Mouse (Mus musculus) cerebellum, adult 2 months (tissue): Measurements from ENCODE around the gene B3gnt8. TPM values are rescaled to one million over a fixed set of nuclear protein-coding genes. Genes with fewer than 3 reads are reported as not detected.

Experiments used
- DNase-seq, 2 experiments: peaks; one replicate each; pipeline ENCODE4 v3.0.0; 2021
- H3K27ac ChIP-seq: fragments of 200-500 bp; 2 replicates; pipeline ENCODE4 v1.5.1; 2012; ENCODE audit warnings: low read length, control low read depth, inconsistent platforms; ENCODE audit not compliant: insufficient read depth
- H3K27me3 ChIP-seq: fragments of 200-500 bp; 2 replicates; pipeline ENCODE4 v1.6.1; 2012; ENCODE audit warnings: inconsistent platforms, mild to moderate bottlenecking, low read length, moderate library complexity; ENCODE audit not compliant: control insufficient read depth, insufficient read depth
- H3K4me1 ChIP-seq: fragments of 200-500 bp; 2 replicates; pipeline ENCODE4 v1.6.1; 2011; ENCODE audit warnings: low read length; ENCODE audit not compliant: control insufficient read depth, insufficient read depth
- H3K4me3 ChIP-seq: fragments of 200-500 bp; replicated peaks from 2 replicates; pipeline ENCODE3; 2011; ENCODE audit warnings: mild to moderate bottlenecking, low read depth, low read length, control low read depth; ENCODE audit not compliant: insufficient read depth
- CTCF ChIP-seq: fragments of 200-500 bp; IDR thresholded peaks from 2 replicates; pipeline ENCODE4 v1.5.1; 2011; ENCODE audit warnings: low read depth, mild to moderate bottlenecking, control low read depth, low read length, moderate library complexity, borderline replicate concordance; ENCODE audit not compliant: insufficient read depth
- POLR2A ChIP-seq: fragments of 200-500 bp; IDR thresholded peaks from 2 replicates; pipeline ENCODE4 v1.6.1; 2011; ENCODE audit warnings: low read length, control low read depth, borderline replicate concordance; ENCODE audit not compliant: insufficient read depth
- WGBS: fragments of 180-500 bp; shearing (Covaris S2); methylation state at CpG from one replicate; pipeline ENCODE4 v1.1.7; 2018; 5-methylcytosine and 5-hydroxymethylcytosine counted together
- polyA plus RNA-seq: library from polyadenylated mRNA; depleted of rRNA; stranded (reverse); fragments of >200 nt; gene quantifications from 2 replicates; pipeline ENCODE4 v1.2.3, GENCODE M21; 2012

Gene B3gnt8
- polyA plus RNA-seq, 1 experiment, result 0.52 TPM

GRCm38 (mm10) chr7:25623857-25624370 lies 2.5 kb upstream of the B3gnt8 start:
- H3K27ac ChIP-seq, result no peak overlapping the region
- no peaks in the 10 kb centered on the region for H3K27me3 ChIP-seq
- 18% methylated on average over 11 of the region's 11 CpGs for WGBS
- H3K4me1 ChIP-seq, result peaks cover 27% of the 10 kb centered on the region
- H3K4me3 ChIP-seq, result no peak overlapping the region
- TF ChIP-seq CTCF (no peak), POLR2A (no peak)
- peak; percentile 63 to 71 for DNase-seq

GRCm38 (mm10) chr7:25624851-25625250 lies 1.6 kb upstream of the B3gnt8 start:
- no peak overlapping the region for H3K4me3 ChIP-seq
- no peak overlapping the region for H3K27ac ChIP-seq
- 35% methylated on average over 5 of the region's 5 CpGs for WGBS
- no peaks in the 10 kb centered on the region for H3K27me3 ChIP-seq
- TF ChIP-seq CTCF, result no peak
- TF ChIP-seq POLR2A, result no peak
- DNase-seq, result peak in 1 of 2 experiments; percentile 17
- H3K4me1 ChIP-seq, result peaks cover 33% of the 10 kb centered on the region

- peak in 1 of 2 experiments; percentile 50 for DNase-seq
- 73% methylated on average over 10 of the region's 10 CpGs for whole genome bisulfite sequencing
- H3K4me1 ChIP-seq, result peaks cover 36% of the 10 kb centered on the region
Observed at GRCm38 (mm10) chr7:25625594-25626250, 732 bp upstream of the B3gnt8 start.

GRCm38 (mm10) chr7:25627431-25628322 lies 1.2 kb downstream of the B3gnt8 start:
- TF ChIP-seq POLR2A (no peak), CTCF (no peak)
- H3K27ac ChIP-seq, result no peak overlapping the region
- DNase-seq, result peak; percentile 21 to 38
- no peaks in the 10 kb centered on the region for H3K27me3 ChIP-seq
- peak overlapping the region; percentile 34 for H3K4me3 ChIP-seq
- WGBS, result 37% methylated on average over 38 of the region's 38 CpGs
- H3K4me1 ChIP-seq, result peaks cover 36% of the 10 kb centered on the region

More at GRCm38 (mm10) chr7:25625594-25626250, 732 bp upstream of the B3gnt8 start:
- TF ChIP-seq CTCF, result peak; percentile 57
- no peak for TF ChIP-seq POLR2A
- no peak overlapping the region for H3K4me3 ChIP-seq
- peak overlapping the region; percentile 60; the same call in 1 of the 2 replicates for H3K27ac ChIP-seq
- no peaks in the 10 kb centered on the region for H3K27me3 ChIP-seq

- peaks cover 36% of the 10 kb centered on the region for H3K4me1 ChIP-seq
- DNase-seq, result no peak
- WGBS, result 43% methylated on average over 8 of the region's 8 CpGs
Observed at GRCm38 (mm10) chr7:25628323-25628620, 1.8 kb downstream of the B3gnt8 start.

GRCm38 (mm10) chr7:25632679-25633078 lies 6.2 kb downstream of the B3gnt8 start:
- no peak for TF ChIP-seq POLR2A
- no peak for TF ChIP-seq CTCF
- no peak overlapping the region for H3K4me3 ChIP-seq
- DNase-seq, result no peak
- WGBS, result 77% methylated on average over 5 of the region's 5 CpGs
- no peak overlapping the region for H3K27ac ChIP-seq
- H3K27me3 ChIP-seq, result no peaks in the 10 kb centered on the region
- peaks cover 17% of the 10 kb centered on the region for H3K4me1 ChIP-seq

More at GRCm38 (mm10) chr7:25628323-25628620, 1.8 kb downstream of the B3gnt8 start:
- TF ChIP-seq POLR2A (no peak), CTCF (no peak)
- H3K4me3 ChIP-seq, result no peak overlapping the region
- no peaks in the 10 kb centered on the region for H3K27me3 ChIP-seq
- H3K27ac ChIP-seq, result no peak overlapping the region

GRCm38 (mm10) chr7:25636373-25636772 lies 9.9 kb downstream of the B3gnt8 start:
- H3K4me3 ChIP-seq, result no peak overlapping the region
- no peak for DNase-seq
- no peak for TF ChIP-seq CTCF
- no peak for TF ChIP-seq POLR2A
- H3K27me3 ChIP-seq, result no peaks in the 10 kb centered on the region
- H3K4me1 ChIP-seq, result peaks cover 36% of the 10 kb centered on the region
- no peak overlapping the region for H3K27ac ChIP-seq
- WGBS, result 23% methylated on average over 3 of the region's 3 CpGs

- H3K4me1 ChIP-seq, result peaks cover 36% of the 10 kb centered on the region
- H3K4me3 ChIP-seq, result no peak overlapping the region
- WGBS, result 79% methylated on average over 5 of the region's 5 CpGs
- no peak for DNase-seq
- no peaks in the 10 kb centered on the region for H3K27me3 ChIP-seq
- H3K27ac ChIP-seq, result no peak overlapping the region
- TF ChIP-seq POLR2A (no peak), CTCF (no peak)
Observed at GRCm38 (mm10) chr7:25637099-25637498, 10.6 kb downstream of the B3gnt8 start.
